Mouse (Mus musculus): Measurements from ENCODE around the gene Ceacam15.

Gene Ceacam15

DNA sequence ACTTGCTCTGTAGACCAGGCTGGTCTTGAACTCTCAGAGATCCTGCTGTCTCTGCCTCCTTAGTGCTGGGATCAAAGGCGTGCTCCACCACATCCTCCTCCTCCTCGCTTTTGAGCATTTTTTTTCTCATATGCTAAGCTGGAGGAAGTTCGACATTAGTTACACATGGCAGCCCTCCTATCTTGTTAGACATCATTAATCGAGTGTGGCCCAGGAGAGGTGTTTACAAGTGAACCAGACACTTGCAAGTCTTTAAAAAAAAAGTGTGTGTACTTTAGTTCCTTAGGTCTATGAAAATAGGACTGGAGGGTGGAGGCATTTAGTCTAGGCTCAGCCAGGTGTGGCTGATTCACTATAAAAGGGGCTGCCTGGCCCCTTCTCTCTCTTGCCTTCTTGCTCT lies 44.5 kb downstream of the Ceacam15 start:
- DNase-seq (ENCODE audit: extremely low read depth, insufficient read length, low spot score) = no peak

DNA sequence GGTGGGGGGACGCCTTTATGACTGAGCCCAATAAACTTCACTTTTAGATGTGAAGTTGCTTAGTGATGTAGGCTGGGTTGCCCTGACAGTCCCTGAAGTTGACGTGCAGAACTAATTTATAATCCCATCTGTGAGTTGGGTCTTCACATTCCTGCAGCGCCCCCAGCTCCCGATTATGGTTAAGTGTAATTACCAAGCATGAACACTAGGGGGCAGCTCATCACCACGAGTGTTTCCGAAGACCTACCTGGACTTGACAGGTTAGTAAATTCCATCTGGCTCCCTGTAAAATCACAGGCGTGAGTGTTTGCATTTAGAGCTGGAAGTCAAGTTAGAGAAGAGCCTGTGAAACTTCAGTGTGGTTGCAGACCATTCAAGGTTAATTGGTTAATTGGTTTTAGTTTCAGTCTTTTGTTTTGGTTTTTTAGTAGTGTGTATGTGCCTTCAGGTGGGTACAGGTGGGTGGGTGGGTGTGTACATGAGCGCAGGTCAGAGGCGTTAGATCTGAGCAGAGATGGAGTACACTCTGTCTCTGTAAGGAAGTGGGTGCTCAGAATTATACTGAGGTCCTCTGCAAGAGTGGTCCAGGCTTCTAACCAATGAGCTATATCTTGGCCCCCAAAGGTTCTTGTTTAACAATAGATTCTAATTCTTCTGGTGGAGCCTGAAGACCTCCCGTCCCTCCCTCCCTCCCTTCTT lies 45.8 kb downstream of the Ceacam15 start:
- DNase-seq (ENCODE audit: extremely low read depth, insufficient read length, low spot score) = no peak

DNA sequence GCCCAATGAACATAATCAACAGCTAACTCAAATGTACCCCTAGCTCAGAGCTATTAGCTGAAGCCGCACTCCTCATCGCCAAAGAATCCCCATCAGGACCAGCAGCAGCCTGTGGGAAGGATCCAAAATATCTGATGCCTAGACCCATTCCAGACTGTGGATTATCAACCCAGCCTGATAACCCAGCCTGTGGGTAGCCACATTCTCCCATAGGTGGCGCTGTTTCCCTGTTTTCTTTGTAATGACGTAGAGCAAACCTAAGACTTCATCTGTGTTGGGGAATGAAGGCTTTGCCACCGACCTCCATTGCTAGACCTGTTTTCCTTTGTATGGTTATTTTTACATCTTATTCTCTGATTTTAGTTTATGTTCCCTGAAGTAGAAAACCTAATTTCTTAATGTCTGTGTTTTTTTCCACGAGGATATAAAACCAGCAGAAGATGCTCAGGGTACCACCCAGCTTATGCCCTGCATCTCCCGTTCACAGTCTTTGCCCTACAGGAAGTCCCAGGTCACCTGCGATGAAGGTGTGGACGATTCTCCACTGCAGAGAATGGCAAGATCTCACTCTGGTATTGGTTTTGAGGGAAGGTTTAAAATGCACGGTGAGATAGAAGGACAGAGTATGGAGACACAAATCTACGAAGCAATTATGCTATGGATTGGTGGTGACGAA lies 47.3 kb downstream of the Ceacam15 start:
- no peak for DNase-seq (ENCODE audit: extremely low read depth, insufficient read length, low spot score)

- DNase-seq (ENCODE audit: extremely low read depth, insufficient read length, low spot score) = no peak
Observed at GRCm38 (mm10) chr7:16623687-16624086, 51.8 kb downstream of the Ceacam15 start.

- no peak for DNase-seq (ENCODE audit: extremely low read depth, insufficient read length, low spot score)
Observed at GRCm38 (mm10) chr7:16623131-16623530, 52.4 kb downstream of the Ceacam15 start.

All from 3134 (cell line).